Mouse (Mus musculus) MEL (cell line): ENCODE measurements around the gene Hcn3. TPM values are rescaled to one million over a fixed set of nuclear protein-coding genes. Genes with fewer than 3 reads are reported as not detected.

ENCODE experiments used
- DNase-seq: peaks from one replicate; pipeline ENCODE4 v3.0.0; 2011; ENCODE audit warnings: low read depth, low spot score
- H3K27ac ChIP-seq: 2 replicates; pipeline ENCODE4 v1.5.1; 2012; ENCODE audit warnings: low read depth, mild to moderate bottlenecking, control low read depth, low read length, moderate library complexity; ENCODE audit not compliant: control insufficient read depth
- H3K27me3 ChIP-seq, 2 experiments: fragments of 150-350 bp in 1 of 2; sonication (generic) in 1 of 2; 2 replicates each; pipeline ENCODE4 v1.6.1; 2012; ENCODE audit warnings: low read length in 2 of 2, mild to moderate bottlenecking in 2 of 2, improper control_type of control experiment in 1 of 2, moderate library complexity in 1 of 2; ENCODE audit not compliant: insufficient read depth in 2 of 2, control insufficient read depth in 1 of 2
- H3K36me3 ChIP-seq, 2 experiments: 2 replicates each; pipeline ENCODE4 v1.6.1; 2012 to 2014; ENCODE audit warnings: low read length in 2 of 2, improper control_type of control experiment in 1 of 2, inconsistent platforms in 1 of 2, mild to moderate bottlenecking in 1 of 2; ENCODE audit not compliant: insufficient read depth in 2 of 2, control insufficient read depth in 1 of 2
- H3K4me1 ChIP-seq, 2 experiments: fragments of 150-350 bp in 1 of 2; sonication (generic) in 1 of 2; 2 replicates each; pipeline ENCODE4 v1.6.1; 2012; ENCODE audit warnings: low read length in 2 of 2, improper control_type of control experiment in 1 of 2, mild to moderate bottlenecking in 1 of 2; ENCODE audit not compliant: insufficient read depth in 2 of 2, control insufficient read depth in 1 of 2
- H3K4me3 ChIP-seq, 2 experiments: fragments of 150-350 bp in 1 of 2; sonication (generic) in 1 of 2; 2 replicates each; pipeline ENCODE4 v1.5.1; 2012; ENCODE audit warnings: low read depth in 2 of 2, low read length in 2 of 2, mild to moderate bottlenecking in 2 of 2, moderate library complexity in 2 of 2, control low read depth in 1 of 2, improper control_type of control experiment in 1 of 2; ENCODE audit not compliant: control insufficient read depth in 1 of 2, insufficient read depth in 1 of 2
- H3K79me2 ChIP-seq: 2 replicates; pipeline ENCODE4 v1.6.1; 2012; ENCODE audit warnings: mild to moderate bottlenecking, low read length, moderate library complexity; ENCODE audit not compliant: control insufficient read depth, poor library complexity, insufficient read depth
- H3K9ac ChIP-seq: 2 replicates; pipeline ENCODE4 v1.6.1; 2012; ENCODE audit warnings: low read depth, mild to moderate bottlenecking, control low read depth, low read length, moderate library complexity; ENCODE audit not compliant: control insufficient read depth, poor library complexity, severe bottlenecking
- H3K9me3 ChIP-seq: fragments of 150-350 bp; sonication (generic); replicated peaks from 2 replicates; pipeline ENCODE4 v1.6.1; 2012; ENCODE audit warnings: mild to moderate bottlenecking, low read length, improper control_type of control experiment, moderate library complexity; ENCODE audit not compliant: insufficient read depth
- BHLHE40 ChIP-seq: IDR thresholded peaks from 2 replicates; pipeline ENCODE4 v1.6.1; 2012; ENCODE audit warnings: low read depth, mild to moderate bottlenecking, inconsistent platforms, low read length, improper control_type of control experiment, borderline replicate concordance
- EP300 ChIP-seq, 2 experiments: IDR thresholded peaks; 2 replicates each; pipeline ENCODE4 v1.6.1; 2011; ENCODE audit warnings: improper control_type of control experiment in 2 of 2, low read length in 2 of 2, low read depth in 1 of 2, mild to moderate bottlenecking in 1 of 2
- HCFC1 ChIP-seq: IDR thresholded peaks from 2 replicates; pipeline ENCODE4 v1.6.1; 2012; ENCODE audit warnings: low read depth, mild to moderate bottlenecking, inconsistent platforms, low read length, improper control_type of control experiment, moderate library complexity
- JUND ChIP-seq: IDR thresholded peaks from 2 replicates; pipeline ENCODE4 v1.6.1; 2011; ENCODE audit warnings: low read depth, mild to moderate bottlenecking, improper control_type of control experiment, low read length
- KAT2A ChIP-seq: conservative IDR thresholded peaks from 2 replicates; pipeline ENCODE4 v1.6.1; 2012; ENCODE audit warnings: low read depth, low read length, improper control_type of control experiment, inconsistent platforms
- MAX ChIP-seq: IDR thresholded peaks from 2 replicates; pipeline ENCODE4 v1.6.1; 2011; ENCODE audit warnings: low read length, improper control_type of control experiment
- MAZ ChIP-seq: IDR thresholded peaks from 2 replicates; pipeline ENCODE4 v1.6.1; 2012; ENCODE audit warnings: low read depth, mild to moderate bottlenecking, inconsistent platforms, low read length, improper control_type of control experiment
- MEF2A ChIP-seq: IDR thresholded peaks from 2 replicates; pipeline ENCODE4 v1.6.1; 2014; ENCODE audit warnings: low read depth, mild to moderate bottlenecking, inconsistent platforms, low read length, improper control_type of control experiment; ENCODE audit not compliant: poor library complexity, insufficient replicate concordance, severe bottlenecking; ENCODE audit errors: extremely low read depth
- MYB ChIP-seq: IDR thresholded peaks from 2 replicates; pipeline ENCODE4 v1.6.1; 2011; ENCODE audit warnings: mild to moderate bottlenecking, low read depth, low read length, improper control_type of control experiment
- NRF1 ChIP-seq: IDR thresholded peaks from 2 replicates; pipeline ENCODE4 v1.6.1; 2014; ENCODE audit warnings: low read depth, mild to moderate bottlenecking, inconsistent platforms, low read length, improper control_type of control experiment, moderate library complexity; ENCODE audit not compliant: poor library complexity, insufficient read depth, severe bottlenecking
- POLR2AphosphoS5 ChIP-seq: IDR thresholded peaks from 2 replicates; pipeline ENCODE4 v1.6.1; 2012; ENCODE audit warnings: low read depth, borderline replicate concordance, mild to moderate bottlenecking, inconsistent platforms, low read length, moderate library complexity, mixed read lengths
- RCOR1 ChIP-seq: IDR thresholded peaks from 2 replicates; pipeline ENCODE4 v1.6.1; 2012; ENCODE audit warnings: low read depth, mild to moderate bottlenecking, inconsistent platforms, low read length, improper control_type of control experiment
- SIN3A ChIP-seq: IDR thresholded peaks from 2 replicates; pipeline ENCODE4 v1.6.1; 2012; ENCODE audit warnings: low read length, improper control_type of control experiment, inconsistent platforms
- TBP ChIP-seq: IDR thresholded peaks from 2 replicates; pipeline ENCODE4 v1.8.0; 2011; ENCODE audit warnings: low read depth, low read length, improper control_type of control experiment
- TCF12 ChIP-seq: IDR thresholded peaks from 2 replicates; pipeline ENCODE4 v1.6.1; 2014; ENCODE audit warnings: low read depth, mild to moderate bottlenecking, inconsistent platforms, low read length, improper control_type of control experiment, moderate library complexity
- USF1 ChIP-seq: IDR thresholded peaks from 2 replicates; pipeline ENCODE4 v1.6.1; 2014; ENCODE audit warnings: low read depth, mild to moderate bottlenecking, inconsistent platforms, low read length, improper control_type of control experiment, moderate library complexity
- ZKSCAN1 ChIP-seq: IDR thresholded peaks from 2 replicates; pipeline ENCODE4 v1.6.1; 2012; ENCODE audit warnings: low read depth, mild to moderate bottlenecking, inconsistent platforms, low read length, improper control_type of control experiment, moderate library complexity
- ZNF384 ChIP-seq: IDR thresholded peaks from 2 replicates; pipeline ENCODE4 v1.6.1; 2012; ENCODE audit warnings: low read depth, mild to moderate bottlenecking, inconsistent platforms, low read length, improper control_type of control experiment
- polyA plus RNA-seq, 2 experiments: library from polyadenylated mRNA; stranded (reverse) in 1 of 2; unstranded in 1 of 2; fragments of >175 nt in 1 of 2; fragments of >200 nt in 1 of 2; gene quantifications; 2 replicates each; pipeline versions ENCODE4 v1.2.1 to v1.2.4; 2012; ENCODE audit warnings: low replicate concordance in 2 of 2, low read depth in 1 of 2; ENCODE audit not compliant: insufficient read length in 2 of 2, insufficient read depth in 1 of 2, missing spikeins in 1 of 2
- total RNA-seq: library from RNA; depleted of rRNA; stranded (reverse); fragments of 300-350 nt; gene quantifications from 2 replicates; pipeline ENCODE4 v1.2.3, GENCODE M21; 2012

Hcn3 gene
- total and polyA plus RNA-seq, 3 experiments = 4.0 to 7.4 TPM; not detected in 1

- no peak for TF ChIP-seq MEF2A
- peak; percentile 91 for TF ChIP-seq TBP
- TF ChIP-seq MAX = peak; percentile 98
These were observed 4.7 kb upstream of the Hcn3 start, which contains the start of gene Clk2 (continued) for GRCm38 (mm10) chr3:89164506-89165267.

GRCm38 (mm10) chr3:89163643-89164245 lies 3.7 kb upstream of the Hcn3 start:
- no peak for TF ChIP-seq TCF12
- TF ChIP-seq USF1 = no peak
- peak; percentile 8; the same call in 1 of the 2 replicates for TF ChIP-seq HCFC1
- TF ChIP-seq MAZ = no peak
- TF ChIP-seq MAX = peak; percentile 16; the same call in 1 of the 2 replicates
- TF ChIP-seq POLR2AphosphoS5 = no peak
- peak; percentile 92 for TF ChIP-seq ZNF384
- no peak; the same call in 1 of the 2 replicates for TF ChIP-seq SIN3A
- 0 out of 4 replicates have a peak, but pooled peaks of 1 of the 2 experiments have one; percentile 28 for TF ChIP-seq EP300 (IDR thresholded peaks at IDR 0.05; ENCODE audit: low read depth in 1 of 2, low read length in 2 of 2)
- peak; percentile 57; the same call in 1 of the 2 replicates for TF ChIP-seq TBP
- 0 out of 2 replicates have a peak, but pooled peaks have one; percentile 22 for TF ChIP-seq ZKSCAN1
- TF ChIP-seq RCOR1 = peak; percentile 21; the same call in 1 of the 2 replicates
- 0 out of 2 replicates have a peak, but pooled peaks have one; percentile 5 for TF ChIP-seq NRF1
- TF ChIP-seq MYB = no peak
- TF ChIP-seq BHLHE40 = no peak
- no peak for TF ChIP-seq JUND
- TF ChIP-seq KAT2A = no peak
- H3K27ac ChIP-seq = peak overlapping the region; percentile 89
- H3K79me2 ChIP-seq = peaks cover 27% of the 10 kb centered on the region
- peak overlapping the region; percentile 95 for H3K9ac ChIP-seq
- H3K36me3 ChIP-seq = peaks cover 8 to 19% of the 10 kb centered on the region in 2 experiments
- peak overlapping the region; percentile 76 to 80 for H3K4me3 ChIP-seq
- no peaks in the 10 kb centered on the region for H3K9me3 ChIP-seq
- peaks cover 10 to 26% of the 10 kb centered on the region in 2 experiments for H3K4me1 ChIP-seq
- no peaks in the 10 kb centered on the region for H3K27me3 ChIP-seq
- peak; percentile 75 for DNase-seq
